Mouse (Mus musculus): Measurements from ENCODE around the gene Gjc3.

GRCm38 (mm10) chr5:137937238-137937637 lies 25.7 kb downstream of the Gjc3 start:
- TF ChIP-seq CTCF (IDR thresholded peaks at IDR 0.05; ENCODE audit: control insufficient read depth, insufficient read depth, insufficient read length) = no peak
- no peak for TF ChIP-seq CEBPB (IDR thresholded peaks at IDR 0.05; ENCODE audit: low read depth)
- TF ChIP-seq USF1 (IDR thresholded peaks at IDR 0.05; ENCODE audit: low read depth) = no peak
